Mouse (Mus musculus) ES-E14 (cell line): ENCODE measurements at regions not wholly inside any gene's neighbourhood (a gene's known extent, or its start where the extent isn't known, plus 50 kb on each side); places are given as distances from the start of the nearest gene placed in this dataset.

Experiments used
- DNase-seq: peaks from one replicate; pipeline ENCODE4 v3.0.0-alpha.2; 2013; ENCODE audit warnings: low read depth, low spot score
- H3K27ac ChIP-seq: 2 replicates; pipeline ENCODE4 v1.5.1; 2012; ENCODE audit warnings: low read depth, mild to moderate bottlenecking, low read length, moderate library complexity, mixed read lengths; ENCODE audit not compliant: poor library complexity, insufficient read depth, severe bottlenecking
- H3K36me3 ChIP-seq: 2 replicates; pipeline ENCODE4 v1.6.1; 2012; ENCODE audit warnings: mild to moderate bottlenecking, low read length, moderate library complexity, mixed read lengths; ENCODE audit not compliant: control insufficient read depth, poor library complexity, insufficient read depth, severe bottlenecking
- H3K4me1 ChIP-seq, 2 experiments: fragments of 150-350 bp in 1 of 2; sonication (generic) in 1 of 2; 2 replicates each; pipeline ENCODE4 v1.6.1; 2012; ENCODE audit warnings: low read length in 2 of 2, mild to moderate bottlenecking in 1 of 2, mixed read lengths in 1 of 2; ENCODE audit not compliant: control insufficient read depth in 2 of 2, insufficient read depth in 2 of 2, poor library complexity in 1 of 2
- H3K4me3 ChIP-seq, 2 experiments: fragments of 150-350 bp in 1 of 2; sonication (generic) in 1 of 2; 2 replicates each; pipeline ENCODE4 v1.5.1; 2012; ENCODE audit warnings: low read length in 2 of 2, low read depth in 1 of 2, mild to moderate bottlenecking in 1 of 2, mixed read lengths in 1 of 2; ENCODE audit not compliant: insufficient read depth in 1 of 2, poor library complexity in 1 of 2, severe bottlenecking in 1 of 2
- H3K9ac ChIP-seq: 2 replicates; pipeline ENCODE4 v1.6.1; 2012; ENCODE audit warnings: low read depth, mild to moderate bottlenecking, low read length, mixed read lengths; ENCODE audit not compliant: poor library complexity, insufficient read depth, severe bottlenecking
- H3K9me3 ChIP-seq: fragments of 150-350 bp; sonication (generic); 2 replicates; pipeline ENCODE4 v1.6.1; 2012; ENCODE audit warnings: low read depth, mild to moderate bottlenecking, low read length; ENCODE audit not compliant: control insufficient read depth, insufficient read depth
- CHD2 ChIP-seq: IDR thresholded peaks from 2 replicates; pipeline ENCODE4 v1.6.1; 2014; ENCODE audit warnings: mild to moderate bottlenecking, low read depth, low read length, inconsistent platforms
- HCFC1 ChIP-seq: IDR thresholded peaks from 2 replicates; pipeline ENCODE4 v1.6.1; 2012; ENCODE audit warnings: low read length, inconsistent platforms, borderline replicate concordance; ENCODE audit not compliant: insufficient read depth
- MAFK ChIP-seq: IDR thresholded peaks from 2 replicates; pipeline ENCODE4 v1.6.1; 2014; ENCODE audit warnings: mild to moderate bottlenecking, low read depth, low read length, inconsistent platforms; ENCODE audit not compliant: insufficient read depth
- ZC3H11A ChIP-seq: IDR thresholded peaks from 2 replicates; pipeline ENCODE4 v1.6.1; 2012; ENCODE audit warnings: low read depth, mild to moderate bottlenecking, inconsistent platforms, low read length, borderline replicate concordance
- ZNF384 ChIP-seq: IDR thresholded peaks from 2 replicates; pipeline ENCODE4 v1.6.1; 2012; ENCODE audit warnings: low read depth, low read length, inconsistent platforms
- in situ Hi-C, 2 experiments: fragments of 600-800 bp; cut with MboI; formaldehyde crosslinking; loops; one replicate each; pipeline ENCODE4 v1.15.1; 2025; ENCODE audit warnings: low sequenced_read_pairs in 2 of 2, inconsistent platforms in 1 of 2; ENCODE audit not compliant: unreplicated experiment in 2 of 2

- Histone ChIP-seq H3K36me3 (no peaks in the 10 kb centered on the region), H3K4me3 (no peak overlapping the region), H3K27ac (no peak overlapping the region), H3K9ac (no peak overlapping the region), H3K9me3 (no peaks in the 10 kb centered on the region), H3K4me1 (no peaks in the 10 kb centered on the region)
- TF ChIP-seq MAFK (no peak), HCFC1 (no peak), ZNF384 (no peak), CHD2 (no peak), ZC3H11A (no peak)
- DNase-seq = no peak
- in situ Hi-C loops = no loop called here
Measured at GRCm38 (mm10) chr5:97618411-97618810, 161.6 kb upstream of the Gk2 start.

GRCm38 (mm10) chr5:97602176-97602575 lies 145.4 kb upstream of the Gk2 start:
- Histone ChIP-seq H3K4me3 (no peak overlapping the region), H3K9me3 (no peaks in the 10 kb centered on the region), H3K36me3 (no peaks in the 10 kb centered on the region), H3K27ac (no peak overlapping the region), H3K9ac (no peak overlapping the region), H3K4me1 (no peaks in the 10 kb centered on the region)
- TF ChIP-seq MAFK = no peak
- TF ChIP-seq ZNF384 = no peak
- TF ChIP-seq HCFC1 = no peak
- no peak for TF ChIP-seq ZC3H11A
- TF ChIP-seq CHD2 = no peak
- no peak for DNase-seq
- in situ Hi-C loops = no loop called here

GRCm38 (mm10) chr5:97601384-97601783 lies 144.6 kb upstream of the Gk2 start:
- H3K36me3 ChIP-seq = no peaks in the 10 kb centered on the region
- no peak for DNase-seq
- H3K27ac ChIP-seq = no peak overlapping the region
- TF ChIP-seq HCFC1 (no peak), MAFK (no peak), CHD2 (no peak), ZNF384 (no peak), ZC3H11A (no peak)
- no peak overlapping the region for H3K4me3 ChIP-seq
- in situ Hi-C loops = no loop called here
- H3K9ac ChIP-seq = no peak overlapping the region
- no peaks in the 10 kb centered on the region for H3K9me3 ChIP-seq
- H3K4me1 ChIP-seq = no peaks in the 10 kb centered on the region

GRCm38 (mm10) chr5:97598741-97599140 lies 141.9 kb upstream of the Gk2 start:
- no peak overlapping the region for H3K27ac ChIP-seq
- TF ChIP-seq ZNF384 (no peak), HCFC1 (no peak), ZC3H11A (no peak), MAFK (no peak), CHD2 (no peak)
- in situ Hi-C loops = no loop called here

GRCm38 (mm10) chr5:97595916-97596315 lies 139.1 kb upstream of the Gk2 start:
- Histone ChIP-seq H3K4me1 (no peaks in the 10 kb centered on the region), H3K9ac (no peak overlapping the region), H3K36me3 (no peaks in the 10 kb centered on the region), H3K4me3 (no peak overlapping the region), H3K9me3 (no peaks in the 10 kb centered on the region), H3K27ac (no peak overlapping the region)
- TF ChIP-seq CHD2 (no peak), ZNF384 (no peak), HCFC1 (no peak), MAFK (no peak), ZC3H11A (no peak)
- DNase-seq = no peak
- in situ Hi-C loops = no loop called here

More at GRCm38 (mm10) chr5:97598741-97599140, 141.9 kb upstream of the Gk2 start:
- H3K4me3 ChIP-seq = no peak overlapping the region
- H3K9me3 ChIP-seq = no peaks in the 10 kb centered on the region
- H3K4me1 ChIP-seq = no peaks in the 10 kb centered on the region
- H3K36me3 ChIP-seq = no peaks in the 10 kb centered on the region
- H3K9ac ChIP-seq = no peak overlapping the region
- no peak for DNase-seq
